Mouse (Mus musculus) MEL (cell line): ENCODE measurements at regions not wholly inside any gene's neighbourhood (a gene's known extent, or its start where the extent isn't known, plus 50 kb on each side); places are given as distances from the start of the nearest gene placed in this dataset.

Experiments
- DNase-seq: peaks from one replicate; pipeline ENCODE4 v3.0.0; 2011; ENCODE audit warnings: low read depth, low spot score
- H3K27ac ChIP-seq: 2 replicates; pipeline ENCODE4 v1.5.1; 2012; ENCODE audit warnings: low read depth, mild to moderate bottlenecking, control low read depth, low read length, moderate library complexity; ENCODE audit not compliant: control insufficient read depth
- H3K27me3 ChIP-seq, 2 experiments: fragments of 150-350 bp in 1 of 2; sonication (generic) in 1 of 2; 2 replicates each; pipeline ENCODE4 v1.6.1; 2012; ENCODE audit warnings: low read length in 2 of 2, mild to moderate bottlenecking in 2 of 2, improper control_type of control experiment in 1 of 2, moderate library complexity in 1 of 2; ENCODE audit not compliant: insufficient read depth in 2 of 2, control insufficient read depth in 1 of 2
- H3K36me3 ChIP-seq, 2 experiments: 2 replicates each; pipeline ENCODE4 v1.6.1; 2012 to 2014; ENCODE audit warnings: low read length in 2 of 2, improper control_type of control experiment in 1 of 2, inconsistent platforms in 1 of 2, mild to moderate bottlenecking in 1 of 2; ENCODE audit not compliant: insufficient read depth in 2 of 2, control insufficient read depth in 1 of 2
- H3K4me1 ChIP-seq, 2 experiments: fragments of 150-350 bp in 1 of 2; sonication (generic) in 1 of 2; 2 replicates each; pipeline ENCODE4 v1.6.1; 2012; ENCODE audit warnings: low read length in 2 of 2, improper control_type of control experiment in 1 of 2, mild to moderate bottlenecking in 1 of 2; ENCODE audit not compliant: insufficient read depth in 2 of 2, control insufficient read depth in 1 of 2
- H3K4me3 ChIP-seq, 2 experiments: fragments of 150-350 bp in 1 of 2; sonication (generic) in 1 of 2; 2 replicates each; pipeline ENCODE4 v1.5.1; 2012; ENCODE audit warnings: low read depth in 2 of 2, low read length in 2 of 2, mild to moderate bottlenecking in 2 of 2, moderate library complexity in 2 of 2, control low read depth in 1 of 2, improper control_type of control experiment in 1 of 2; ENCODE audit not compliant: control insufficient read depth in 1 of 2, insufficient read depth in 1 of 2
- H3K79me2 ChIP-seq: 2 replicates; pipeline ENCODE4 v1.6.1; 2012; ENCODE audit warnings: mild to moderate bottlenecking, low read length, moderate library complexity; ENCODE audit not compliant: control insufficient read depth, poor library complexity, insufficient read depth
- H3K9ac ChIP-seq: 2 replicates; pipeline ENCODE4 v1.6.1; 2012; ENCODE audit warnings: low read depth, mild to moderate bottlenecking, control low read depth, low read length, moderate library complexity; ENCODE audit not compliant: control insufficient read depth, poor library complexity, severe bottlenecking
- H3K9me3 ChIP-seq: fragments of 150-350 bp; sonication (generic); replicated peaks from 2 replicates; pipeline ENCODE4 v1.6.1; 2012; ENCODE audit warnings: mild to moderate bottlenecking, low read length, improper control_type of control experiment, moderate library complexity; ENCODE audit not compliant: insufficient read depth
- CHD1 ChIP-seq: IDR thresholded peaks from 2 replicates; pipeline ENCODE4 v1.6.1; 2012; ENCODE audit warnings: low read depth, mild to moderate bottlenecking, inconsistent platforms, low read length, improper control_type of control experiment
- ETS1 ChIP-seq: IDR thresholded peaks from 2 replicates; pipeline ENCODE4 v1.6.1; 2012; ENCODE audit warnings: low read depth, mild to moderate bottlenecking, inconsistent platforms, low read length, improper control_type of control experiment, moderate library complexity
- GABPA ChIP-seq: IDR thresholded peaks from 2 replicates; pipeline ENCODE4 v1.6.1; 2012; ENCODE audit warnings: low read depth, mild to moderate bottlenecking, inconsistent platforms, low read length, improper control_type of control experiment, moderate library complexity
- MAFK ChIP-seq: IDR thresholded peaks from 2 replicates; pipeline ENCODE4 v1.6.1; 2011; ENCODE audit warnings: low read depth, mild to moderate bottlenecking, low read length, improper control_type of control experiment, borderline replicate concordance
- MEF2A ChIP-seq: IDR thresholded peaks from 2 replicates; pipeline ENCODE4 v1.6.1; 2014; ENCODE audit warnings: low read depth, mild to moderate bottlenecking, inconsistent platforms, low read length, improper control_type of control experiment; ENCODE audit not compliant: poor library complexity, insufficient replicate concordance, severe bottlenecking; ENCODE audit errors: extremely low read depth
- MYB ChIP-seq: IDR thresholded peaks from 2 replicates; pipeline ENCODE4 v1.6.1; 2011; ENCODE audit warnings: mild to moderate bottlenecking, low read depth, low read length, improper control_type of control experiment
- NELFE ChIP-seq: IDR thresholded peaks from 2 replicates; pipeline ENCODE4 v1.6.1; 2011; ENCODE audit warnings: low read depth, low read length, improper control_type of control experiment
- NRF1 ChIP-seq: IDR thresholded peaks from 2 replicates; pipeline ENCODE4 v1.6.1; 2014; ENCODE audit warnings: low read depth, mild to moderate bottlenecking, inconsistent platforms, low read length, improper control_type of control experiment, moderate library complexity; ENCODE audit not compliant: poor library complexity, insufficient read depth, severe bottlenecking
- POLR2A ChIP-seq, 2 experiments: IDR thresholded peaks; 2 replicates each; pipeline ENCODE4 v1.6.1; 2011 to 2012; ENCODE audit warnings: low read length in 2 of 2, mild to moderate bottlenecking in 2 of 2, control low read depth in 1 of 2, improper control_type of control experiment in 1 of 2, low read depth in 1 of 2, moderate library complexity in 1 of 2; ENCODE audit not compliant: control insufficient read depth in 1 of 2, insufficient read depth in 1 of 2, poor library complexity in 1 of 2
- RAD21 ChIP-seq: IDR thresholded peaks from 2 replicates; pipeline ENCODE4 v1.6.1; 2011; ENCODE audit warnings: mild to moderate bottlenecking, low read depth, low read length, improper control_type of control experiment
- SIN3A ChIP-seq: IDR thresholded peaks from 2 replicates; pipeline ENCODE4 v1.6.1; 2012; ENCODE audit warnings: low read length, improper control_type of control experiment, inconsistent platforms
- SMC3 ChIP-seq: IDR thresholded peaks from 2 replicates; pipeline ENCODE4 v1.6.1; 2011; ENCODE audit warnings: low read depth, low read length, improper control_type of control experiment
- TAL1 ChIP-seq: IDR thresholded peaks from 2 replicates; pipeline ENCODE4 v1.6.1; 2012; ENCODE audit warnings: mild to moderate bottlenecking, inconsistent platforms, low read length, moderate library complexity, mixed read lengths
- TBP ChIP-seq: IDR thresholded peaks from 2 replicates; pipeline ENCODE4 v1.8.0; 2011; ENCODE audit warnings: low read depth, low read length, improper control_type of control experiment
- TCF12 ChIP-seq: IDR thresholded peaks from 2 replicates; pipeline ENCODE4 v1.6.1; 2014; ENCODE audit warnings: low read depth, mild to moderate bottlenecking, inconsistent platforms, low read length, improper control_type of control experiment, moderate library complexity
- UBTF ChIP-seq: IDR thresholded peaks from 2 replicates; pipeline ENCODE4 v1.6.1; 2012; ENCODE audit warnings: low read depth, mild to moderate bottlenecking, inconsistent platforms, low read length, improper control_type of control experiment, moderate library complexity, borderline replicate concordance; ENCODE audit not compliant: insufficient read depth
- USF2 ChIP-seq, 2 experiments: IDR thresholded peaks; 2 replicates each; pipeline ENCODE4 v1.6.1; 2011 to 2012; ENCODE audit warnings: improper control_type of control experiment in 2 of 2, low read length in 2 of 2, borderline replicate concordance in 1 of 2, inconsistent platforms in 1 of 2, low read depth in 1 of 2, mild to moderate bottlenecking in 1 of 2; ENCODE audit not compliant: insufficient read depth in 1 of 2
- ZC3H11A ChIP-seq: IDR thresholded peaks from 2 replicates; pipeline ENCODE4 v1.6.1; 2012; ENCODE audit warnings: low read depth, mild to moderate bottlenecking, inconsistent platforms, low read length, improper control_type of control experiment
- ZKSCAN1 ChIP-seq: IDR thresholded peaks from 2 replicates; pipeline ENCODE4 v1.6.1; 2012; ENCODE audit warnings: low read depth, mild to moderate bottlenecking, inconsistent platforms, low read length, improper control_type of control experiment, moderate library complexity

- no peak overlapping the region for H3K27ac ChIP-seq
- no peaks in the 10 kb centered on the region for H3K79me2 ChIP-seq
- no peak overlapping the region for H3K4me3 ChIP-seq
- no peaks in the 10 kb centered on the region for H3K36me3 ChIP-seq
- H3K9me3 ChIP-seq: no peaks in the 10 kb centered on the region
- no peak overlapping the region for H3K9ac ChIP-seq
- H3K27me3 ChIP-seq: no peaks in the 10 kb centered on the region
- DNase-seq: no peak
- no peaks in the 10 kb centered on the region for H3K4me1 ChIP-seq
- TF ChIP-seq GABPA (no peak), NRF1 (no peak)
Observed at GRCm38 (mm10) chr7:40325188-40325705, 572.9 kb upstream of the Vstm2b start.

GRCm38 (mm10) chr7:40332455-40332854 is 565.7 kb upstream of the Vstm2b start:
- Histone ChIP-seq H3K36me3 (no peaks in the 10 kb centered on the region), H3K4me1 (no peaks in the 10 kb centered on the region), H3K27me3 (no peaks in the 10 kb centered on the region), H3K4me3 (no peak overlapping the region), H3K9me3 (no peaks in the 10 kb centered on the region), H3K27ac (no peak overlapping the region)
- no peak for DNase-seq
- TF ChIP-seq POLR2A (IDR thresholded peaks at IDR 0.05; ENCODE audit: control insufficient read depth in 1 of 2, insufficient read depth in 1 of 2, low read depth in 1 of 2, low read length in 2 of 2, poor library complexity in 1 of 2): no peak
- TF ChIP-seq CHD1: no peak
- no peak for TF ChIP-seq UBTF
- no peak for TF ChIP-seq ETS1
- TF ChIP-seq NELFE: no peak
- TF ChIP-seq TAL1: no peak
- TF ChIP-seq ZC3H11A: no peak
- TF ChIP-seq USF2 (IDR thresholded peaks at IDR 0.05; ENCODE audit: borderline replicate concordance in 1 of 2, insufficient read depth in 1 of 2, low read depth in 1 of 2, low read length in 2 of 2): no peak
- TF ChIP-seq SMC3: no peak
- no peak for TF ChIP-seq MYB
- TF ChIP-seq ZKSCAN1: no peak
- no peak for TF ChIP-seq MAFK
- no peak for TF ChIP-seq TBP
- TF ChIP-seq SIN3A: no peak
- no peak for TF ChIP-seq RAD21
- no peak for TF ChIP-seq NRF1
- no peak for TF ChIP-seq MEF2A
- TF ChIP-seq TCF12: no peak
- TF ChIP-seq, all 39 proteins: peak for 0
- Histone ChIP-seq H3K79me2 (no peaks in the 10 kb centered on the region), H3K9ac (no peak overlapping the region)
